8 mouse cellular contexts compared by ENCODE assay signal in the genomic region with DNA sequence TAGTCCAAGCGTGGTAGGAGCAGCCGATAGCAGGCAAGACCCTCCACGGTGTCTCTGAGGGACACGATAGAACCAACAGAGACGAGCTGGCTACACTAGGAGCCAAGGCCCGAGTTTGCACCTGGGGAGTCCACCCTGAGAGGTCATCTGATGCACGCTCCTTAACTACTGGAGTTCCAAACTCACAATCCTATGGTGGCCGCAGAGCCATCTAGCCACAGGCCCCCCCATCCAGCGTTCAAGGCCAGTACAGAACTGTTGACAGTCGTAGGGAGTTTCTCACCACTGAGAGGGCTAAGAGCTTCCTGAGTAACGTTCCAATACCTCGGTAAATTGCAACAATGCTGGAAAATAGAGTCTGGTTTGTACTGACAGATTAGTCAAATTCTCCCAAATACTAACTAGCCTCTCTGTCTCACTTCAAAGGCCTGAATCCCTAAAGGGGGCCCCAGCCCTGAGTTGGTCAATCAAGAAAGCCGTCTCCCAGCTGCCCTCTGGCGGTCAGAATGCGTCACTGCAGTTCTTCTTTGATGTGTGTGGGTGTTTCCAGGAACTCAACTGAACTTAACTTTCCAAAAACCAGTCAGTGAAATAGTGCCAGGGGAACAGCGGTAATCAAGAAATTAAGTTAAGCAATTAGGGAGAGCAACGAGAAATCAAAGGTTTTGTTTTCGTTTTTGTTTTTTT. TPM values are rescaled to one million over a fixed set of nuclear protein-coding genes. Genes with fewer than 3 reads are reported as not detected.
A peak's percentile ranks its signal among the peaks of the same experiment; 100 is the strongest.
DNase-seq lines count a peak whose midpoint lies in the region; ATAC-seq and TF ChIP-seq lines count a peak whose summit lies in the region.

No protein-coding gene starts in this region.

- no peak overlapping the region for H3K27ac ChIP-seq in hindbrain, embryonic 11.5 days (ENCODE audit: low read depth, low read length)
- no peak overlapping the region for H3K27ac ChIP-seq in hindbrain, embryonic 16.5 days (ENCODE audit: low read depth, low read length)
- no peak overlapping the region for H3K27ac ChIP-seq in forebrain, postnatal 0 days (ENCODE audit: low read depth, low read length)

- no peaks in the 10 kb centered on the region for H3K27me3 ChIP-seq in hindbrain, embryonic 11.5 days (ENCODE audit: control insufficient read depth, insufficient read depth, low read length)
- H3K27me3 ChIP-seq in hindbrain, embryonic 16.5 days (replicated peaks; ENCODE audit: control insufficient read depth, insufficient read depth, low read length), result no peaks in the 10 kb centered on the region
- H3K27me3 ChIP-seq in forebrain, postnatal 0 days (ENCODE audit: insufficient read depth, low read length), result no peaks in the 10 kb centered on the region

- no peak; the same call in 1 of the 2 replicates for ATAC-seq in hindbrain, embryonic 11.5 days (ENCODE audit: low FRiP score)
- ATAC-seq in hindbrain, embryonic 16.5 days, result no peak
- ATAC-seq in forebrain, postnatal 0 days, result peak; percentile 29; the same call in 1 of the 2 replicates
- ATAC-seq in megakaryocyte, adult 5-6 weeks (ENCODE audit: poor library complexity, severe bottlenecking), result peak; percentile 62

- H3K4me2 ChIP-seq in hindbrain, embryonic 11.5 days (replicated peaks; ENCODE audit: low read depth, low read length), result no peak overlapping the region
- H3K4me2 ChIP-seq in hindbrain, embryonic 16.5 days (ENCODE audit: low read length), result no peak overlapping the region
- no peak overlapping the region for H3K4me2 ChIP-seq in forebrain, postnatal 0 days (ENCODE audit: low read depth)

- no peak overlapping the region for H3K4me3 ChIP-seq in hindbrain, embryonic 11.5 days (ENCODE audit: low read depth, low read length)
- H3K4me3 ChIP-seq in hindbrain, embryonic 16.5 days (ENCODE audit: low read length), result no peak overlapping the region
- H3K4me3 ChIP-seq in forebrain, postnatal 0 days (ENCODE audit: low read depth, low read length), result no peak overlapping the region

- H3K36me3 ChIP-seq in hindbrain, embryonic 11.5 days (ENCODE audit: control insufficient read depth, insufficient read depth, low read length), result no peaks in the 10 kb centered on the region
- no peaks in the 10 kb centered on the region for H3K36me3 ChIP-seq in hindbrain, embryonic 16.5 days (ENCODE audit: control insufficient read depth, insufficient read depth, low read length)
- no peaks in the 10 kb centered on the region for H3K36me3 ChIP-seq in forebrain, postnatal 0 days (ENCODE audit: insufficient read depth)

- no peak overlapping the region for H3K9ac ChIP-seq in hindbrain, embryonic 11.5 days (ENCODE audit: low read depth, low read length)
- H3K9ac ChIP-seq in hindbrain, embryonic 16.5 days (ENCODE audit: low read depth, low read length), result no peak overlapping the region
- H3K9ac ChIP-seq in forebrain, postnatal 0 days, result no peak overlapping the region

- no peaks in the 10 kb centered on the region for H3K9me3 ChIP-seq in hindbrain, embryonic 11.5 days (ENCODE audit: control insufficient read depth, low read length)
- H3K9me3 ChIP-seq in hindbrain, embryonic 16.5 days (ENCODE audit: control insufficient read depth, low read length), result no peaks in the 10 kb centered on the region
- H3K9me3 ChIP-seq in forebrain, postnatal 0 days (ENCODE audit: low read length), result no peaks in the 10 kb centered on the region

- peak; percentile 97 for TF ChIP-seq CTCF in forebrain, postnatal 0 days (IDR thresholded peaks at IDR 0.05; ENCODE audit: low read depth)

- 54% methylated on average over 18 of the region's 18 CpGs for WGBS in hindbrain, embryonic 11.5 days
- 56% methylated on average over 18 of the region's 18 CpGs for WGBS in hindbrain, embryonic 16.5 days
- WGBS in forebrain, postnatal 0 days, result 53% methylated on average over 18 of the region's 18 CpGs

- DNase-seq in hindbrain, embryonic 11.5 days (ENCODE audit: low spot score), result peak; percentile 90
- peak; percentile 65 for DNase-seq in c-Kit-positive CD71-positive TER-119-positive erythroid progenitor cells, embryonic 14.5 days (ENCODE audit: low spot score)
- DNase-seq in forebrain, postnatal 0 days, result peak; percentile 85
- DNase-seq in hindlimb bud, embryonic 11.5 days (ENCODE audit: extremely low spot score, low read depth, low spot score), result peak; percentile 83
- DNase-seq in layer of hippocampus, postnatal 36 days, result peak; percentile 73 to 74
- peak; percentile 53 to 77 for DNase-seq in spleen, postnatal 10 days (ENCODE audit: low spot score in 2 of 2)

- no peaks in the 10 kb centered on the region for H3K4me1 ChIP-seq in hindbrain, embryonic 11.5 days (replicated peaks; ENCODE audit: control insufficient read depth, insufficient read depth, low read length)
- H3K4me1 ChIP-seq in hindbrain, embryonic 16.5 days (ENCODE audit: control insufficient read depth, insufficient read depth, low read depth, low read length), result peaks cover 2% of the 10 kb centered on the region; the same call in 1 of the 2 replicates
- no peaks in the 10 kb centered on the region for H3K4me1 ChIP-seq in forebrain, postnatal 0 days (ENCODE audit: insufficient read depth)

RNA-seq across cellular contexts. Expression of a gene that starts 18.2 kb away (rescaled TPM):
- 8.1 TPM in 2 replicates for polyA plus RNA-seq in hindbrain, embryonic 11.5 days (2014; fragmentation: Nextera tagmentation; extraction: Ambion mirVana)
- 8.1 and 9.2 TPM in 2 replicates for polyA plus RNA-seq in hindbrain, embryonic 16.5 days (2015; fragmentation: Nextera tagmentation; extraction: Ambion mirVana)
- total RNA-seq in forebrain, postnatal 0 days (2014; rRNA removed), result 7.8 and 7.9 TPM in 2 replicates
- polyA plus RNA-seq in forebrain, postnatal 0 days (2015; fragmentation: Nextera tagmentation; extraction: Ambion mirVana), result 1.9 and 4.6 TPM in 2 replicates
- total RNA-seq in layer of hippocampus, postnatal 36 days (2021), result 10 to 100 TPM; 24.1 to 28.5 TPM
- total RNA-seq in megakaryocyte, adult 5-6 weeks (2015), result 17.3 and 17.8 TPM in 2 replicates
- 8.5 and 9.8 TPM in 2 replicates for total RNA-seq in megakaryocyte, adult 5-6 weeks (2017)

Comparison
In these comparisons a context has a peak if more than half of its experiments do, and no peak if none do; other contexts are left out.
1. ATAC-seq: peak in forebrain, postnatal 0 days (single experiment) and megakaryocyte, adult 5-6 weeks (single experiment); none in hindbrain, embryonic 11.5 days (single experiment) and hindbrain, embryonic 16.5 days (single experiment).
2. Peak in every context shown above with its lines, with median percentiles within 50 percentile points of each other: DNase-seq.